Mouse (Mus musculus): ENCODE data around the gene Zfp423.

- no peak for TF ChIP-seq POLR2A (IDR thresholded peaks at IDR 0.05; ENCODE audit: borderline replicate concordance, extremely low read depth, low read depth, low read length)
- no peak for TF ChIP-seq CTCF (IDR thresholded peaks at IDR 0.05; ENCODE audit: insufficient read depth, low read length)
Observed at GRCm38 (mm10) chr8:87619529-87619928, 339.9 kb downstream of the Zfp423 start.
